Mouse (Mus musculus): ENCODE results near the gene Coq8a.

Gene Coq8a

GRCm38 (mm10) chr1:180173017-180173416 is 26.4 kb downstream of the Coq8a start:
- DNase-seq, result no peak

- DNase-seq, result no peak
Measured at GRCm38 (mm10) chr1:180172600-180172999, 26.8 kb downstream of the Coq8a start.

- DNase-seq, result no peak
Measured at GRCm38 (mm10) chr1:180171883-180172282, 27.5 kb downstream of the Coq8a start.

GRCm38 (mm10) chr1:180170071-180170470 is 29.3 kb downstream of the Coq8a start:
- no peak for DNase-seq

DNA sequence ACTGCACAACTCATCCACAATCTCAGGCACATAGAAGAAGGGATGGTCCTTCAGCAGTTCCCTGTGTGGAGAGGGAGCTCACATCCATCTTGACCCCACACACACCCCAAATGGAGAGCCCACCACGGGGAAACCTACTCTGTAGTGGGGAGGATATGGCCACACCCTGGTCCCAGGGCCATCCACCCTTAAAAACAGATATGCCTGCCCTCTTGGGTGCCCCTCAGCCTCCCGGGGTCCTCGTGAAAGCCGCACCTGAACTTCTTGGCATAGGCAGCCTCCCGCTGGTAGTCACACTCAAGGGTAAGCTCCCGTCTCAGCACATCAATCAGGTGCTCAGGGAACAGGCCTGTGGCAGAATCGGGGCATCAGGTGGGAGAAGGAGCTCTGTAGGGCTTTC is 30.2 kb downstream of the Coq8a start:
- no peak for DNase-seq

GRCm38 (mm10) chr1:180168294-180168693 is 31.1 kb downstream of the Coq8a start:
- no peak for DNase-seq

DNA sequence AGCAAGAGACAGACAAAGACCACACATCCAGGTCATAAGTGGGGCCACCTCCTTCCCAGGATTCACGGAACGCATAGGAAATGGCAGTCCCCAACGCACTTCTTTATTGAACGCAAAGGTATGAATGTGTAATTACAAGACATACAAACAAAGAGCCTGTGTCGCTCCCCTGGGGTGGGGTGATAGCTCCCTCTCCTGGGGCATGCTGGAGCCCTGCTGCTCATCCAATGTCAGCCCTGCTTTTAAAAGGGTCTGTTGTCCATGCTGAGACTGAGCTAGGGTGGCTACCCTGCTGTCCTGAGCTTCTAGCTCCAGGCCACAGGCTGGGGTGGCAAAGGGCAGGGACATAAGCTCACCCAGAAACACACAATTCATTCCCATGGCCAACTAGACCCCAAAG is 32.9 kb downstream of the Coq8a start:
- DNase-seq, result no peak

GRCm38 (mm10) chr1:180162986-180163385 is 36.4 kb downstream of the Coq8a start:
- no peak for DNase-seq

DNA sequence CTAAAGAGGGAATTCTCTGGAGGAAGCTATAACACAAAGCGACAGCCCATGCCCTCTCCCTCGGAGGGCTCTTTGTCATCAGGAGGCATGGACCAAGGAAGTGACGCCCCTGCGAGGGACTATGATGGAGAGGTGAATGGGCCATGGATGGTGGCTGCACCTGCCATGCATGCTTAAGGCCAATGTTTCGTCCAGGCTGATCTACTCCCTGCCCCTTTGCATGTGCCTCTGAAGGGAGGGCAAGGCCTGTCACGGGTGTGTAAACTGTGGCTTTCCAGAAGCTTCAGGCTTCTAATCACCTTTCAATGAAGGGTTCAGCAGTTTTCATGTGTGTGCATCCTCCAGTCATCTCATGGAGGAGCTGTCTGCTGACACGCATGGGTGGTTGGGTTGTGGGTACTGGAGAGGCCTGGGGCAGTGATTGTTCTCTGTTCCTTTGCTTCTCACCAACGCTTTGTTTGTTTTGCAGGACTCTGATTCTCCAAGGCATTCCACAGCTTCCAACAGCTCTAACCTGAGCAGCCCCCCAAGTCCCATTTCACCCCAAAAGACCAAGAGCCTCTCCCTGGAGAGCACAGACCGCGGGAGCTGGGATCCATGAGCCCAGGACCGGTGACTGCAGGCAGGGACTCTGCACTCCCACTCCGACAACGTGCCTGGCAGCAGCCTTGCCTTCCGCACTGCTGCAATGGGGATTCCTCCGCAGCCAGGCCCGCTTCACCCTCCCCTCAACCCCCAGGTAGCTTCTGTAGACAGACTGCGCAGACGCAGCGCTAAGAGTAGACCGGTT is 37.6 kb downstream of the Coq8a start:
- DNase-seq, result no peak

GRCm38 (mm10) chr1:180161160-180161559 is 38.2 kb downstream of the Coq8a start:
- DNase-seq, result no peak

- DNase-seq, result no peak
Measured at GRCm38 (mm10) chr1:180160545-180160944, 38.9 kb downstream of the Coq8a start.

DNA sequence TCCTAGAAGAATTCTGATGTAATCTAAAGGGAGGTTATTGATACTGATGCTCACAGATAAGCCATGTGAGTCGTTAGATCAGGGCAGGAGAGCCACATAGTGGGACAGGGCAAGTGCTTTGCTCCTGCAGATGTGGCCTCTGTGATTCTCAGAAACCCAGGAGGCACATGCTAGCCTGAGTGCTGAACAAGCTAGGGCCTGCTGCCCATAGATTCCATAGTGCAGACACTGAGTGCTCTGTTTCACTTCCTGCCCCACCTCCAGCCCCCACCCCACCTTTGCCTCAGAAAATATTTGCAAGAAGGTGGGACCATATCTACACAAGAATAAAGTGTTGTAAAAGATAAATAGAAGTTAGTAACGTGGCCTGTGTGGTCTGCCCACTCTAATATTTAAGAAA is 40.8 kb downstream of the Coq8a start:
- no peak for DNase-seq

GRCm38 (mm10) chr1:180151191-180151590 is 48.2 kb downstream of the Coq8a start:
- DNase-seq, result no peak

DNA sequence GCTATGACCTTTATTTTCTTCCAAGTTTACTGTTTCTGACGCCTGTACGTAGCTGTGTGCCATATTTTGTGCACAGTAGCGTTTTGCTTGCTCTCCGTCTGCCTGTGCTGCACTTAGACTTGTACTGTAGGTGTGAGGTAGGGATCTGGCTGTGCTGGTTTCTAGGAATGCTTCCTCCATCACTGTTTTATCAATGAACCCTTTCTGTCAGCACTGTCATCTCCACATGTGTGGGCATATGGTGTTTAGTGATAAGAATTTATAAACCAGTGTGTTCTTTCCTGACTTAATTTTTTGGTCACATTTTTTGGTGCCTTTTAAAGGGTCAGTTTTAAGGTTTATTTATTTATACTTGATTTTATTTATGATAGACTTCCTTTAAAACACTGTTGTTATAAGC is 50.8 kb downstream of the Coq8a start:
- no peak for DNase-seq

GRCm38 (mm10) chr1:180148036-180148435 is 51.4 kb downstream of the Coq8a start:
- no peak for DNase-seq

DNA sequence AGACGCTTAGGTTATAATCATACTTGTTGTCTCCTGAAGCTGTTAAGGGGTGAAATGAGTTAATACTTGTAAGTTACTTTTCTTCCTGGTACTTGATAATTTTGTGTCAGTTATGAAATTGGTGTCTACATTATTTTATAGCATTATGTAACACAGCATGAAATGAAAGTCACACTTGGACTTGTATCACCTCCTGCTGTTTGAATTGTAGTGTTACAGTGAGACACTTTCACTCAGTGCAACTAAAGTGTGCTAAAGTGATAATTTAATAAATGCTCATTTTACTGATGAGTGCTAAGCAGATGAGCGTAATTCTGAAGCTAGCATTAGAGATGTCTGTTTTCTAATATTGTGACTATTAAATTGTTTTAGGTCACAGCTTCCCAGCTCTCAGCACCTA is 58.4 kb downstream of the Coq8a start:
- DNase-seq, result no peak

GRCm38 (mm10) chr1:180139158-180139557 is 60.2 kb downstream of the Coq8a start:
- DNase-seq, result no peak

- no peak for DNase-seq
Measured at GRCm38 (mm10) chr1:180132187-180132586, 67.2 kb downstream of the Coq8a start.

DNA sequence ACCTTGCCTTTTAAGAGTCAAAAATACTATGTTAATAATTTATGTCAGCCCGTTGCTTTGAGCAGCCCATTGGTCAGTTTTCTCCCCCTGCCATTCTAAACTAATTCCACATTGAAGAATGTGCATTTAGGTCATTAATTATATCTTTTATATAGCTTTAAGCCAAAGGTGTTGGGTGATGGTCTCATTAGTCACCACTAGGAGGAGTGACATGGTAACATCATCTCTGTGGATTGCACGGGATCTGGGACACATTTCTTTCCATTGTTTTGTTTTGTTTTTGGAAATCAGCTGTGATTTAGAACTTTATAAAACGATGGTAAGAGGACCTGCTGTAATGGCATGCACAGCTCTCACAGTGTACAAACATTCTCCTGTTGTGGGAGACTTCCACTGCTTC is 68.0 kb downstream of the Coq8a start:
- no peak for DNase-seq

DNA sequence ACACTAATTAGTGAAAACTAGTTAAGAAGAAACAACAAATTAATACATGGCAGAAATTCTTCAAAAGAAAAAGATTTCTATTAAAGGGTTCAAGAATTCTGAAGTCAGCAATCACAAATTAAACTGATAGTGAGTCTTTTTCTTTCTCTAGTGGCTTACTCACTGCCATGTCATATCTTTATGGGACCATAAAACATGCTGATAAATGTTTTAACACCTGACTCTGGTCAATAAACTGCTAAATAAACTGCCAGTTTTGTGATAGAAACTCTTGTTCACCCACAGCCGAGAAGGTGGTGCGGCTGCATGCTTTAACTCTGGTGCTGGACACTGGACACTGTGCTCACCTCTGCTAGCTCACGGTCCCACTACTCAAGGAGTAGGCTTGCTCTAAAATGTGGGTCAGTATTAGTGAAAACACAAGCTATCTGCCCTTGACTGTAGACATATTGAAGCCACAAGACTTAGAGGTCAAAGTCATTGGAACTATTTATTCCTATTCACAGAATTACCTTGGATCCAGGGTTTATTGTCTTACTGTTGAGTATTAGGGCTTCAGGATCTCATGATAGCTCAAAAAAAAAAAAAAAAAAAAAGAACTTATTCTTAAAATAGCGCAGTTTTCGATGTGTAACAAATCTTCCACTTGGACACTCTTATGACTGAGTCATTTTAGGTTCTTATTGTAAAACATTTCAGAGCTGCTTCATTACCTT is 71.2 kb downstream of the Coq8a start:
- no peak for DNase-seq

DNA sequence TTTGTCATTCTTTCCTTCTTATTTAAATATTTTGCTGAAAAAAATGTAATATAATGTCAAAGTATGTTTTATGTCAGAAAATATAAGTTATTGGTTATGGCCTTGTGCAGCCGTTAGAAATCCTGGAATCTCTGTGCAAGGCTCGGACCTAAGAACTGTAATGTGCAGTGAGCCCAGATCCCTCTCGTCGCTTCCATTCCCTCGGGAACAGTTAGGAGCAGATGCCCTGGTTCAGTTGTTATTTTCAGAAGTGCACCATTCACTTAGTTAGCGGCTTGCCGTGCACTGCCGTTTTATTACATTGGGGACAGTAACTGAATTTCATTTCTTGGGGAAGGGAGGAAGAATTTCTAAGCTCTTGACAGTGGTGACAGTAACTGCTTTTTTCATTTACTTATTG is 81.2 kb downstream of the Coq8a start:
- no peak for DNase-seq

- no peak for DNase-seq
Measured at GRCm38 (mm10) chr1:180116525-180116924, 82.9 kb downstream of the Coq8a start.

Measured in thymus, adult 18-20 months (tissue).